Mouse (Mus musculus) embryonic facial prominence, embryonic 14.5 days (tissue): Measurements from ENCODE around the gene Meiob. TPM values are rescaled to one million over a fixed set of nuclear protein-coding genes. Genes with fewer than 3 reads are reported as not detected.

Source experiments
- ATAC-seq: fragments of 200-750 bp; cut with Nextera tagmentation; 2 replicates; pipeline ENCODE4 v1.8.0; 2017; ENCODE audit warnings: low read depth, moderate number of reproducible peaks, moderate TSS enrichment
- DNase-seq: peaks from one replicate; pipeline ENCODE4 v3.0.0-alpha.2; 2015; ENCODE audit warnings: low spot score
- H3K27ac ChIP-seq: fragments of 300-500 bp; sonication (generic); replicated peaks from 2 replicates; pipeline ENCODE4 v1.5.1; 2014; ENCODE audit warnings: low read depth, mild to moderate bottlenecking, low read length, moderate library complexity
- H3K27me3 ChIP-seq: fragments of 300-500 bp; sonication (generic); replicated peaks from 2 replicates; pipeline ENCODE4 v1.6.1; 2014; ENCODE audit warnings: low read length; ENCODE audit not compliant: control insufficient read depth, insufficient read depth
- H3K36me3 ChIP-seq: fragments of 300-500 bp; sonication (generic); 2 replicates; pipeline ENCODE4 v1.6.1; 2014; ENCODE audit warnings: low read length, mixed read lengths; ENCODE audit not compliant: control insufficient read depth, insufficient read depth
- H3K4me1 ChIP-seq: fragments of 300-500 bp; sonication (generic); 2 replicates; pipeline ENCODE4 v1.6.1; 2014; ENCODE audit warnings: antibody characterized with exemption, low read length; ENCODE audit not compliant: control insufficient read depth, insufficient read depth
- H3K4me2 ChIP-seq: fragments of 300-500 bp; sonication (generic); 2 replicates; pipeline ENCODE4 v1.6.1; 2014; ENCODE audit warnings: low read depth, mild to moderate bottlenecking, low read length, moderate library complexity, mixed read lengths
- H3K4me3 ChIP-seq: fragments of 300-500 bp; sonication (generic); 2 replicates; pipeline ENCODE4 v1.5.1; 2014; ENCODE audit warnings: low read depth, mild to moderate bottlenecking, low read length
- H3K9ac ChIP-seq: fragments of 300-500 bp; sonication (generic); 2 replicates; pipeline ENCODE4 v1.6.1; 2014; ENCODE audit warnings: low read depth, mild to moderate bottlenecking, low read length, moderate library complexity, mixed read lengths
- H3K9me3 ChIP-seq: fragments of 300-500 bp; sonication (generic); 2 replicates; pipeline ENCODE4 v1.6.1; 2016; ENCODE audit warnings: low read length; ENCODE audit not compliant: control insufficient read depth
- WGBS: fragments of 180-500 bp; shearing (Covaris S2); extraction: QIAGEN DNeasy Blood & Tissue Kit; methylation state at CpG from one replicate; pipeline ENCODE4 v1.1.7; 2014; 5-methylcytosine and 5-hydroxymethylcytosine counted together
- polyA plus RNA-seq: library from polyadenylated mRNA; unstranded; fragments of >200 nt; fragmentation: Nextera tagmentation; extraction: Ambion mirVana; gene quantifications from 2 replicates; pipeline ENCODE4 v1.2.1, GENCODE M21; 2014

The Meiob gene
- polyA plus RNA-seq, 1 experiment from 2014 or later: not detected

DNA sequence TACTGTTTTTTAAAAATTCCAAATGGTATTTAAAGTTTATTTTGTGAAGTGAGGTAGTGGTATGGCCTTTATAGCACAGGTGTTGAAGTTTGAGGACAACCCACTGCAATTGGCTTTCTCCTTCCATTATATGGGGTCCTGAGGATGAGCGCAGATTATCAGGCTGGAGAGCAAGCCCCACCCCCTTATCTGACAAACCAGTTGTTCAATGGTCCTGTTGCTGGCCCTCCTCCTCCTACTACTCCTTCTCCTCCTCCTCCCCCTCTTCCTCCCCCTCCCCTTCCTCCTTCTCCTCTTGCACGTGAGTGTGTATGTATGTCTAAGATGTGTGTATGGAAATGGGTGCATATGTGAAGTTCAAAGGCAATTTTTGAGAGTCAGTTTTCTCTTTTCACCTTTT lies 8.1 kb downstream of the Meiob start:
- Histone ChIP-seq H3K4me2 (no peak overlapping the region), H3K27ac (no peak overlapping the region), H3K4me1 (no peaks in the 10 kb centered on the region), H3K27me3 (peaks cover under 1% of the 10 kb centered on the region), H3K9me3 (no peaks in the 10 kb centered on the region), H3K36me3 (no peaks in the 10 kb centered on the region), H3K4me3 (no peak overlapping the region), H3K9ac (no peak overlapping the region)
- no peak for DNase-seq
- no peak for ATAC-seq
- WGBS: 32% methylated on average over 2 of the region's 2 CpGs

DNA sequence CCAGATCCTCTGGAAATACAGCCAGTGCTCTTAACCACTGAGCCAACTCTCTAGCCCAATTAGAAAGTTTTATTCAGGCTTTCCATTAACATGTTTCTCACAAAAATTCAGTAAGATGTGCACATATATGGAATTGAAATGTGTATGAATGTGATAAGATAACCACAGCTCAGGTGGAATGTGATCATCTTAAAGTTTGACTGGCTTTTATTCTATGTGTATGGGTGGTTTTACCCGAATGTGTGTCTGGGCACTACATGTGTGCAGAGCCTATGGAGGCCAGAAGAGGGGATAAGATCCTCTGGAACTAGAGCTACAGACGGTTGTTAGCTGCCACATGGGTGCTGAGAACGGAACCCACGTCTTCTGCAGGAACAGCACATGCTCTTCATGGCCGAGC lies 11.2 kb downstream of the Meiob start:
- H3K9ac ChIP-seq: no peak overlapping the region
- ATAC-seq: no peak
- WGBS: 79% methylated on average over 5 of the region's 5 CpGs
- H3K36me3 ChIP-seq: no peaks in the 10 kb centered on the region
- H3K4me3 ChIP-seq: no peak overlapping the region
- no peaks in the 10 kb centered on the region for H3K27me3 ChIP-seq
- H3K27ac ChIP-seq: no peak overlapping the region
- no peaks in the 10 kb centered on the region for H3K9me3 ChIP-seq
- no peaks in the 10 kb centered on the region for H3K4me1 ChIP-seq
- no peak overlapping the region for H3K4me2 ChIP-seq
- DNase-seq: no peak

DNA sequence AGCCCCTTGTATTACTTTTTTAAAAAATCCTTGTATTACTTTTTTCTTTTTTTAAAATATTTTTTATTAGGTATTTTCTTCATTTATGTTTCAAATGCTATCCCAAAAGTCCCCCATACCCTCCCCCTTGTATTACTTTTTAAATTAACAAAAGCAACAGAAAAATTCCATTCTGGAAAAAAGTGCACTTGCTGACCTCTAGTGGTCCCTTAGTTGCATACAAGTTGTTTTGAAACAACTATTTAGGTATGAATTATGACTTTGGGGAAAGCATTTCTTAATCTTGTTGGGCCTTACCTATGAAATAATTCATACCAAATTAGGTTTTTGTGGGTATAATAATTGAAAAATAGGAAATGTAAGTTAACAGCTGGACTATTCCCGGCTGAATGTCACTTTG lies 13.4 kb downstream of the Meiob start:
- Histone ChIP-seq H3K9ac (no peak overlapping the region), H3K27me3 (no peaks in the 10 kb centered on the region; the same call in 1 of the 2 replicates), H3K4me1 (no peaks in the 10 kb centered on the region), H3K4me2 (no peak overlapping the region), H3K36me3 (no peaks in the 10 kb centered on the region), H3K4me3 (no peak overlapping the region), H3K27ac (no peak overlapping the region), H3K9me3 (no peaks in the 10 kb centered on the region)
- 27% methylated on average over 1 of the region's 1 CpGs for WGBS
- ATAC-seq: no peak
- peak; percentile 34 for DNase-seq

DNA sequence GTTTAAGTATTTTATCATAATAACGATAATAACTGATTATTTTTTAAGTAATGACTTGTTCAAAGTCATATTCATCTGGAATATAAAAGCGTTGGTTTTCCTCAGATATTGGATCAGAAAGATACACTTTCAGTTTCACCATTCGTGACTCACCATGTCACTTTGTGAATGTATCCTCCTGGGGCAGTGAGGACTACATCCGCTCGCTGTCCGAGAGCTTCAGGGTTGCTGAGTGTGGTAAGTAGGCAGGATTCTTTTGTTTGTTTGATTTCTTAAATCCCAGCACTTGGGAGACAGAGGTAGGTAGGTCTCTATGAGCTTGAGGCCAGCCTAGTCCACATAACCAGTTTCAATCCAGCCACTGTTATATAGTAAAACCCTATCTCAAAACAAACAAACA lies 14.1 kb downstream of the Meiob start:
- WGBS: 45% methylated on average over 6 of the region's 6 CpGs
- ATAC-seq: no peak

DNA sequence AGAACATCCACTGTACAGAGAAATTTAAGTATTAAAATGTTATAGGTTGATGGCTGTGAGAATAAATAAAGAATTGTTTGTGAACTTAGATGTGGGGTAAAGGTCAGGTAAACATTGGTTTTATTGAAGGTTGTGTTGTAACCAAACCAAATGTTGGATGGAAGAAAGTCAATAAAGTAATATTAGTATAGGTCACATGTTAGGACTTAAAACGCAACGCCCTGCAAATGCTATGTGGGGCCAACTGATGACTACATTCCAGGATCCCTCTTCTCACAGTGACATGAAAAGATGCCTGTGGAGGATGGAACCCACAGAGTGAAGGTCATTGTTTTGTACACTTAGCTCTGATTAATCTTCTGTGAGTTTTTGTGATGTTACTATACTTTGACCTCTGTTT lies 15.4 kb downstream of the Meiob start:
- WGBS: 61% methylated on average over 2 of the region's 2 CpGs
- ATAC-seq: no peak
- H3K4me1 ChIP-seq: no peaks in the 10 kb centered on the region
- DNase-seq: no peak
- H3K36me3 ChIP-seq: no peaks in the 10 kb centered on the region
- no peak overlapping the region for H3K27ac ChIP-seq
- no peaks in the 10 kb centered on the region; the same call in 1 of the 2 replicates for H3K27me3 ChIP-seq
- no peak overlapping the region for H3K4me2 ChIP-seq
- H3K9ac ChIP-seq: no peak overlapping the region
- no peak overlapping the region for H3K4me3 ChIP-seq
- H3K9me3 ChIP-seq: no peaks in the 10 kb centered on the region

More for the DNA sequence above, 14.1 kb downstream of the Meiob start:
- no peak overlapping the region for H3K4me3 ChIP-seq
- no peaks in the 10 kb centered on the region for H3K36me3 ChIP-seq
- no peaks in the 10 kb centered on the region for H3K9me3 ChIP-seq
- H3K4me2 ChIP-seq: no peak overlapping the region
- no peak overlapping the region for H3K27ac ChIP-seq
- H3K9ac ChIP-seq: no peak overlapping the region; the same call in 1 of the 2 replicates
- H3K4me1 ChIP-seq: no peaks in the 10 kb centered on the region
- H3K27me3 ChIP-seq: no peaks in the 10 kb centered on the region; the same call in 1 of the 2 replicates
- no peak for DNase-seq

DNA sequence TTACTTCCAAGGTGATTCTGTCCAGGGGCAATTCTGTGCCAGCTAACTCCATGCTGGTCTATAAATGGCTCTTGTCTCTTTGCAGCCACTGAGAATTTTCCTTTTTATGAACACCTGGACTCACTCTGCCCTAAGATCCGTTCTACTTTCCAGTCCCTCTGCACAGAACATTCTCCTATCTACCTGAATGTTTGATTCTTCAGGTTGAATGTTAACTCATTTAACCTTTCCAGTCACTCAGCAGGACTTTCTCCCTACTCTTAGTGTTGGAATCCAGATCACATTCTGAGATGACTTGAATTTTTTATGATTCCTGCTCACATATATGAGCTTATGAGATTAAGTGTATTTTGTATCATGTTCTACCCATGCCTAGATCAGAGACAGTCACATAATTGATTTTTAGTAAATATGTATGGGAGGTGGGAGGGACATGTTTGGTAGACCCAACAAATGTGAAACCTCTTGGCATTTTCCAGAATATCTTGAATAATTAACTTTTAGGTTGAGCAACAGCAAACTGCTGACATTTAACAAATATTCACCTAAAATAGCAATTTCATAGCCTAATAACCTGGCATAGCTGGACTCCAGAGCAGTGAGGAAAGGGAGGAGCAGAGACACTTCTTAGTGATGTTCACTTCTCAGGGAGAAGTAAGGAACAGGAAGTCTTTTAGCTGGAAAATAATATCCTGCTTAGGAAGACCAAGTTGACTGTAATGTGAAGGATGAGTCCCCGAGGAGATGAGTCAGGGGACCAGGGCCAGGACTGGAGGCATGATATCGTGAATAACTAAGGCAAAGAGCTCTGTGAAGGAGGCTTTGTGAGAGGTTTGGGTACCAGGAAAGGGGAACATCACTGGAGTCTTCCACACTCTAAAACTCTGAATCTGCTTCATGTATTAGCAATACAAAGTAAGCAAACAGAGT lies 17.5 kb downstream of the Meiob start:
- H3K36me3 ChIP-seq: no peaks in the 10 kb centered on the region
- no peaks in the 10 kb centered on the region for H3K9me3 ChIP-seq
- no peak overlapping the region for H3K27ac ChIP-seq
- H3K4me2 ChIP-seq: no peak overlapping the region
- H3K9ac ChIP-seq: no peak overlapping the region
- DNase-seq: no peak
- no peak for ATAC-seq
- no peak overlapping the region for H3K4me3 ChIP-seq
- H3K4me1 ChIP-seq: no peaks in the 10 kb centered on the region
- 41% methylated on average over 3 of the region's 3 CpGs for WGBS
- peaks cover 4% of the 10 kb centered on the region; the same call in 1 of the 2 replicates for H3K27me3 ChIP-seq

DNA sequence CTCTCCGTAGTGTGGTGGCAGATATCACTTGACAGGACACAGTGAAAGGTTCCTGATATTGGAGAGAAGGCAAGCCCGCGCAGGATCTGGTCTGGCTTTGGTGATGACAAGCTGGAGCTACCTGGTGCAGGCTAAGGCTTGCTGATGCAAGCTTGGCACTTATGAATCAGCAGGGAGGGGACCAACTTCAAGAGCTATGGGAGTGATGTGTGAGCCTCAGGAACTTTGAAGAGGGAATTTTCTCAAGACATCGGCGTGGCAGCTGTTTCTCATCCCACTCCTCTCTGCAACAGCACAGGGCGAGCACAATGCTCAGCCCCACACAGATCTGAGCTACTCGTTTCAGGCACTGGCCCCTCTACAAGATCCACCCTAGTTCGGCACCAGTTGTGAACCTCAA lies 35.8 kb downstream of the Meiob start, which contains the start of gene Hagh:
TSS of gene Hagh (plus strand) at position 302 of the 400 bp plus-strand sequence.
- Histone ChIP-seq H3K9ac (no peak within 1 kb of the TSS), H3K4me1 (no peaks in the 10 kb centered on the region), H3K9me3 (no peaks in the 10 kb centered on the region), H3K27me3 (no peaks in the 10 kb centered on the region), H3K36me3 (no peaks in the 10 kb centered on the region), H3K4me3 (no peak within 1 kb of the TSS), H3K27ac (no peak within 1 kb of the TSS), H3K4me2 (no peak within 1 kb of the TSS)
- ATAC-seq (peak; percentile 47; the same call in 1 of the 2 replicates), DNase-seq (peak; percentile 50)
- 60% methylated on average over 8 of the region's 8 CpGs for WGBS

DNA sequence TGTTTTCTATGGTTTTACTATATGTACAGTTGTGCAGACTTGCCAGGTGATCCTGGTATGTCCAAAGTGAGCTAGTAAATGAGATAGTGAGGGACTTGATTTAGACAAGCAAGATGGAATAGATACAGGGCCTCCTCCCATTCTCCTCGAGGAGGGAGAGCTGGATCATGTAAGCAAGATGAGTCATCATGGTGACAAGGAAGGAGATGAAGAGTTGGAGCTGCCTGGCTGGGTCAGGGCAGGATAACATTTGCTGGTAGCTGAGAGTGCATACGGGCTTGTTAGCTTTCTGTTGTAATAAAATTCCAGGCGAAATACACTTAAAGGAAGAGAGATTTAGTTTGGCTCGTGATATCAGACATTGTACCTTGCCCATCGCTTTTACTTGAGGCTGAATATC lies 36.3 kb downstream of the Meiob start:
- no peak overlapping the region for H3K4me3 ChIP-seq
- ATAC-seq (no peak), DNase-seq (no peak)
- H3K4me2 ChIP-seq: no peak overlapping the region
- no peak overlapping the region for H3K27ac ChIP-seq
- H3K36me3 ChIP-seq: no peaks in the 10 kb centered on the region
- no peaks in the 10 kb centered on the region for H3K27me3 ChIP-seq
- no peaks in the 10 kb centered on the region for H3K4me1 ChIP-seq
- no peak overlapping the region for H3K9ac ChIP-seq
- WGBS: 62% methylated on average over 5 of the region's 5 CpGs
- H3K9me3 ChIP-seq: no peaks in the 10 kb centered on the region

DNA sequence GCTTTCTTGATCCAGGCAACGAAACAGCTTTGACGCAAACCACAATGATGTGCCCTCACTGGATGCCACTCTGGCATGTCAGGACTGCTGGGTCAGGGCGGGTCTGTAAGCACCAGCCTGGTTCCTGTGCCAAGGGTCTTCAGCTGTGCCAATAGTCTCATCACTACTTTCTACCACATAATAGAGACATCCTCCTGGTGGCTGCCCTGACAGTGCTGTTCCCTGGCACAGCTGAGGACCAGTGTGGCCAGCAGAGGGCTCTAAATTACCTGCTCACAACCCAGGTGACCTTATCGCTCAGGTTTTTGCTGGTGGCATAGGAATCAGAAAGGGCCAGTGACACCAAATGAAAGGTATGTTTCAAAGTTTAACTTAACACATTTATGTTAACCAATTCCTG lies 37.0 kb downstream of the Meiob start:
- Histone ChIP-seq H3K27ac (no peak overlapping the region), H3K4me1 (no peaks in the 10 kb centered on the region), H3K27me3 (no peaks in the 10 kb centered on the region), H3K36me3 (no peaks in the 10 kb centered on the region), H3K9me3 (no peaks in the 10 kb centered on the region), H3K4me3 (no peak overlapping the region), H3K9ac (no peak overlapping the region), H3K4me2 (no peak overlapping the region)
- 48% methylated on average over 4 of the region's 4 CpGs for WGBS
- ATAC-seq: no peak
- peak; percentile 6 for DNase-seq
